ENCODE assay signal across 8 mouse cellular contexts in the genomic region with DNA sequence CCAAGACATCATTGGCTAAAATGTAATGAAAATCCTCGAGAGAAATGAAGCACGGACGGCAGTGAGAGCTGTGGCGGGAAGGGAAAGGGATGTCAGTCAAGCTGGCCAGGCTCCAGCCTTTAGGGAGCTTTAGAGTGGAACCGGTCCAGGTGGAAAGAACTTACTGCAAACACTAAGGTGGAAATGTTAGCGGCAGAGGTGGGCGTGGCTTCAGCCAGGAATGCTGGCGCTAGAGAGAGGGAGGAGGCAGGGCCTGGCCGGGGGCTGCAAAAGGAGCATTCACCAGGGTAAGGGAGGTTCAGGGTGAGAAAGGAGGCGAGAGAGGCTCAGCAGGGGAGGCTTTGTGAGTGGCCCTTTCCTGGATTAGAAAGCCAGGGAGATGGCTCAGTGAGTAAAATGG. TPM values are rescaled to one million over a fixed set of nuclear protein-coding genes. Genes with fewer than 3 reads are reported as not detected.
DNase-seq lines count a peak whose midpoint lies in the region; ATAC-seq lines count a peak whose summit lies in the region.

No protein-coding gene starts in this region.

- no peak for ATAC-seq in heart, embryonic 12.5 days (ENCODE audit: insufficient number of reproducible peaks, low FRiP score)
- no peak for ATAC-seq in forebrain, embryonic 14.5 days

- no peak overlapping the region for H3K27ac ChIP-seq in heart, embryonic 12.5 days (ENCODE audit: poor library complexity, severe bottlenecking)
- no peak overlapping the region for H3K27ac ChIP-seq in forebrain, embryonic 14.5 days (ENCODE audit: low read depth, low read length)

- H3K4me3 ChIP-seq in heart, embryonic 12.5 days: peak overlapping the region; percentile 6; the same call in 1 of the 2 replicates
- no peak overlapping the region for H3K4me3 ChIP-seq in forebrain, embryonic 14.5 days (ENCODE audit: low read depth, low read length)

- DNase-seq in heart, adult 18-20 months: no peak
- no peak for DNase-seq in forebrain, embryonic 14.5 days (ENCODE audit: low spot score)
- peak; percentile 85 for DNase-seq in kidney, postnatal 14 days
- DNase-seq in lung, postnatal 4 days: peak; percentile 74 to 86
- DNase-seq in frontal cortex, postnatal 10 days (ENCODE audit: low spot score in 2 of 2): no peak
- no peak for DNase-seq in layer of hippocampus, adult 8-10 months (ENCODE audit: low spot score in 2 of 2)
- DNase-seq in right cerebral cortex, postnatal 10 days (ENCODE audit: low spot score in 2 of 2): no peak

- H3K27me3 ChIP-seq in heart, embryonic 12.5 days (replicated peaks): peaks cover 18% of the 10 kb centered on the region; the same call in 1 of the 2 replicates
- H3K27me3 ChIP-seq in forebrain, embryonic 14.5 days (replicated peaks; ENCODE audit: control insufficient read depth, insufficient read depth, low read length): no peaks in the 10 kb centered on the region

- peaks cover 5% of the 10 kb centered on the region for H3K4me1 ChIP-seq in heart, embryonic 12.5 days (replicated peaks)
- H3K4me1 ChIP-seq in forebrain, embryonic 14.5 days (ENCODE audit: control insufficient read depth, insufficient read depth, low read length): no peaks in the 10 kb centered on the region

- H3K9ac ChIP-seq in heart, embryonic 12.5 days: peak overlapping the region; percentile 49; the same call in 1 of the 2 replicates
- H3K9ac ChIP-seq in forebrain, embryonic 14.5 days (ENCODE audit: low read length): peak overlapping the region; percentile 0; the same call in 1 of the 2 replicates

- 7% methylated on average over 10 of the region's 10 CpGs for WGBS in heart, embryonic 12.5 days
- WGBS in forebrain, embryonic 14.5 days: 4% methylated on average over 10 of the region's 10 CpGs

- H3K36me3 ChIP-seq in heart, embryonic 12.5 days: no peaks in the 10 kb centered on the region
- H3K36me3 ChIP-seq in forebrain, embryonic 14.5 days (ENCODE audit: control insufficient read depth, insufficient read depth, low read length): no peaks in the 10 kb centered on the region

- H3K4me2 ChIP-seq in heart, embryonic 12.5 days: peak overlapping the region; percentile 52
- no peak overlapping the region for H3K4me2 ChIP-seq in forebrain, embryonic 14.5 days (ENCODE audit: low read length)

- no peaks in the 10 kb centered on the region for H3K9me3 ChIP-seq in heart, embryonic 12.5 days (replicated peaks)
- H3K9me3 ChIP-seq in forebrain, embryonic 14.5 days (replicated peaks; ENCODE audit: control insufficient read depth, low read length): no peaks in the 10 kb centered on the region

RNA-seq across cellular contexts. Expression of gene Mrpl4, which starts 11.7 kb away (rescaled TPM):
- 123 and 126 TPM in 2 replicates for polyA plus RNA-seq in heart, embryonic 12.5 days (2016; fragmentation: Nextera tagmentation; extraction: Ambion mirVana)
- 100 to 1,000 TPM; 130 to 138 TPM for total RNA-seq in heart, adult 18-20 months (2021)
- 118 and 129 TPM in 2 replicates for polyA plus RNA-seq in forebrain, embryonic 14.5 days (2014; fragmentation: Nextera tagmentation; extraction: Ambion mirVana)
- total RNA-seq in layer of hippocampus, adult 8-10 months (2022): 10 to 100 TPM; 60.1 to 65.7 (median 61.0) TPM

RNA-seq across cellular contexts. Expression of gene S1pr2, which starts 14.3 kb away (rescaled TPM):
- 22.5 and 25.9 TPM in 2 replicates for polyA plus RNA-seq in heart, embryonic 12.5 days (2016; fragmentation: Nextera tagmentation; extraction: Ambion mirVana)
- total RNA-seq in heart, adult 18-20 months (2021): 1 to 10 TPM; 1.4 to 2.0 TPM
- 5.9 and 7.8 TPM in 2 replicates for polyA plus RNA-seq in forebrain, embryonic 14.5 days (2014; fragmentation: Nextera tagmentation; extraction: Ambion mirVana)
- total RNA-seq in layer of hippocampus, adult 8-10 months (2022): 1 to 10 TPM; 1.3 to 4.4 (median 3.7) TPM

RNA-seq across cellular contexts. Expression of gene Icam1, which starts 24.9 kb away (rescaled TPM):
- polyA plus RNA-seq in heart, embryonic 12.5 days (2016; fragmentation: Nextera tagmentation; extraction: Ambion mirVana): 8.9 and 9.3 TPM in 2 replicates
- 1 to 10 TPM; 8.7 to 9.1 TPM for total RNA-seq in heart, adult 18-20 months (2021)
- polyA plus RNA-seq in forebrain, embryonic 14.5 days (2014; fragmentation: Nextera tagmentation; extraction: Ambion mirVana): 2.6 and 3.5 TPM in 2 replicates
- total RNA-seq in layer of hippocampus, adult 8-10 months (2022): 1 to 10 TPM; 2.8 to 9.8 (median 6.3) TPM

RNA-seq across cellular contexts. Expression of gene Dnmt1, which starts 31.2 kb away (rescaled TPM):
- 86.6 and 86.8 TPM in 2 replicates for polyA plus RNA-seq in heart, embryonic 12.5 days (2016; fragmentation: Nextera tagmentation; extraction: Ambion mirVana)
- 10 to 100 TPM; 10.3 to 12.6 TPM for total RNA-seq in heart, adult 18-20 months (2021)
- 51.1 and 52.1 TPM in 2 replicates for polyA plus RNA-seq in forebrain, embryonic 14.5 days (2014; fragmentation: Nextera tagmentation; extraction: Ambion mirVana)
- 10 to 100 TPM; 32.9 to 38.4 (median 35.2) TPM for total RNA-seq in layer of hippocampus, adult 8-10 months (2022)

RNA-seq across cellular contexts. Expression of gene Icam4, which starts 38.3 kb away (rescaled TPM):
- polyA plus RNA-seq in heart, embryonic 12.5 days (2016; fragmentation: Nextera tagmentation; extraction: Ambion mirVana): 5.6 and 8.1 TPM in 2 replicates
- total RNA-seq in heart, adult 18-20 months (2021): 1 to 10 TPM; 1.2 to 1.3 TPM
- not detected in 2 replicates for polyA plus RNA-seq in forebrain, embryonic 14.5 days (2014; fragmentation: Nextera tagmentation; extraction: Ambion mirVana)
- 1 to 10 TPM in 3 of 4 experiments, under 1 TPM in 1; 0.49 to 1.8 (median 1.4) TPM for total RNA-seq in layer of hippocampus, adult 8-10 months (2022)

Comparison
In these comparisons a context has a peak if more than half of its experiments do, and no peak if none do; other contexts are left out.
1. DNase-seq: peak in kidney, postnatal 14 days (single experiment) and lung, postnatal 4 days (2 of 2); none in heart, adult 18-20 months (0 of 2), forebrain, embryonic 14.5 days (single experiment), frontal cortex, postnatal 10 days (0 of 2), layer of hippocampus, adult 8-10 months (0 of 2) and right cerebral cortex, postnatal 10 days (0 of 2).